Mouse (Mus musculus) neural tube, embryonic 13.5 days (tissue): ENCODE data around the gene Hnmt. TPM values are rescaled to one million over a fixed set of nuclear protein-coding genes. Genes with fewer than 3 reads are reported as not detected.
"Not testable (repeated sequence)": the region's sequence is repeated elsewhere in the genome, so short reads cannot be mapped to it uniquely, and the experiment has no call there.

Source experiments
- ATAC-seq: fragments of 200-750 bp; cut with Nextera tagmentation; 2 replicates; pipeline ENCODE4 v1.8.0; 2017; ENCODE audit warnings: low read depth, mild to moderate bottlenecking, moderate TSS enrichment, moderate library complexity
- H3K27ac ChIP-seq: fragments of 300-500 bp; sonication (generic); replicated peaks from 2 replicates; pipeline ENCODE4 v1.5.1; 2015; ENCODE audit warnings: moderate library complexity, mild to moderate bottlenecking, inconsistent platforms
- H3K27me3 ChIP-seq: fragments of 300-500 bp; sonication (generic); 2 replicates; pipeline ENCODE4 v1.6.1; 2015; ENCODE audit warnings: mild to moderate bottlenecking, inconsistent platforms
- H3K36me3 ChIP-seq: fragments of 300-500 bp; sonication (generic); 2 replicates; pipeline ENCODE4 v1.6.1; 2015; ENCODE audit warnings: mild to moderate bottlenecking, inconsistent platforms
- H3K4me1 ChIP-seq: fragments of 300-500 bp; sonication (generic); replicated peaks from 2 replicates; pipeline ENCODE4 v1.6.1; 2015; ENCODE audit warnings: inconsistent platforms
- H3K4me2 ChIP-seq: fragments of 300-500 bp; sonication (generic); 2 replicates; pipeline ENCODE4 v1.6.1; 2015; ENCODE audit warnings: inconsistent platforms, mild to moderate bottlenecking, moderate library complexity
- H3K4me3 ChIP-seq: fragments of 300-500 bp; sonication (generic); 2 replicates; pipeline ENCODE4 v1.5.1; 2015; ENCODE audit warnings: mild to moderate bottlenecking, inconsistent platforms
- H3K9ac ChIP-seq: fragments of 300-500 bp; sonication (generic); 2 replicates; pipeline ENCODE4 v1.6.1; 2015; ENCODE audit warnings: moderate library complexity, mild to moderate bottlenecking, inconsistent platforms
- H3K9me3 ChIP-seq: fragments of 300-500 bp; sonication (generic); 2 replicates; pipeline ENCODE4 v1.6.1; 2016; ENCODE audit warnings: inconsistent platforms
- WGBS: fragments of 180-500 bp; shearing (Covaris S2); methylation state at CpG from one replicate; pipeline ENCODE4 v1.1.7; 2015; 5-methylcytosine and 5-hydroxymethylcytosine counted together
- polyA plus RNA-seq: library from polyadenylated mRNA; unstranded; fragments of >200 nt; fragmentation: Nextera tagmentation; extraction: Ambion mirVana; gene quantifications from 2 replicates; pipeline ENCODE4 v1.2.1, GENCODE M21; 2015

The Hnmt gene
- polyA plus RNA-seq, 1 experiment from 2014 or later = 3.8 TPM

GRCm38 (mm10) chr2:23998836-23999235 is 50.4 kb downstream of the Hnmt start:
- no peak for ATAC-seq
- 87% methylated on average over 4 of the region's 4 CpGs for WGBS
- Histone ChIP-seq H3K4me1 (no peaks in the 10 kb centered on the region), H3K4me2 (no peak overlapping the region), H3K9ac (no peak overlapping the region), H3K36me3 (no peaks in the 10 kb centered on the region), H3K4me3 (no peak overlapping the region), H3K9me3 (no peaks in the 10 kb centered on the region), H3K27ac (no peak overlapping the region), H3K27me3 (no peaks in the 10 kb centered on the region)

GRCm38 (mm10) chr2:23996830-23997229 is 52.4 kb downstream of the Hnmt start:
- Histone ChIP-seq H3K27me3 (no peaks in the 10 kb centered on the region), H3K27ac (no peak overlapping the region), H3K4me1 (no peaks in the 10 kb centered on the region), H3K9ac (no peak overlapping the region), H3K9me3 (no peaks in the 10 kb centered on the region), H3K36me3 (no peaks in the 10 kb centered on the region), H3K4me3 (no peak overlapping the region), H3K4me2 (no peak overlapping the region)
- WGBS = 75% methylated on average over 2 of the region's 2 CpGs
- ATAC-seq = no peak

GRCm38 (mm10) chr2:23990034-23990573 is 59.1 kb downstream of the Hnmt start:
- not testable (repeated sequence) for H3K36me3 ChIP-seq, H3K27me3 ChIP-seq, H3K9ac ChIP-seq, H3K4me1 ChIP-seq, H3K4me2 ChIP-seq, ATAC-seq, H3K27ac ChIP-seq, H3K4me3 ChIP-seq, H3K9me3 ChIP-seq
- 86% methylated on average over 9 of the region's 9 CpGs for WGBS

- H3K9me3 ChIP-seq = no peaks in the 10 kb centered on the region
- H3K27ac ChIP-seq = no peak overlapping the region
- ATAC-seq = 0 out of 2 replicates have a peak, but pooled peaks have one; percentile 43
Observed at GRCm38 (mm10) chr2:23987283-23987682, 61.9 kb downstream of the Hnmt start.

GRCm38 (mm10) chr2:23983343-23983742 is 65.9 kb downstream of the Hnmt start:
- H3K27ac ChIP-seq = no peak overlapping the region
- H3K4me3 ChIP-seq = no peak overlapping the region
- no peak overlapping the region for H3K4me2 ChIP-seq
- no peak overlapping the region for H3K9ac ChIP-seq
- no peaks in the 10 kb centered on the region for H3K27me3 ChIP-seq
- no peaks in the 10 kb centered on the region for H3K4me1 ChIP-seq
- no peaks in the 10 kb centered on the region for H3K36me3 ChIP-seq
- no peaks in the 10 kb centered on the region for H3K9me3 ChIP-seq
- no peak for ATAC-seq

More at GRCm38 (mm10) chr2:23987283-23987682, 61.9 kb downstream of the Hnmt start:
- H3K36me3 ChIP-seq = no peaks in the 10 kb centered on the region
- H3K4me2 ChIP-seq = no peak overlapping the region
- H3K4me1 ChIP-seq = no peaks in the 10 kb centered on the region
- no peak overlapping the region for H3K9ac ChIP-seq
- H3K27me3 ChIP-seq = no peaks in the 10 kb centered on the region
- H3K4me3 ChIP-seq = no peak overlapping the region

- Histone ChIP-seq H3K9me3 (no peaks in the 10 kb centered on the region), H3K27me3 (no peaks in the 10 kb centered on the region), H3K4me2 (no peak overlapping the region), H3K36me3 (no peaks in the 10 kb centered on the region), H3K27ac (no peak overlapping the region), H3K4me1 (no peaks in the 10 kb centered on the region), H3K9ac (no peak overlapping the region), H3K4me3 (no peak overlapping the region)
- WGBS = 64% methylated on average over 1 of the region's 1 CpGs
- no peak for ATAC-seq
Observed at GRCm38 (mm10) chr2:23982860-23983259, 66.3 kb downstream of the Hnmt start.

- not testable (repeated sequence) for H3K9ac ChIP-seq, H3K36me3 ChIP-seq, H3K9me3 ChIP-seq, H3K4me1 ChIP-seq, H3K4me2 ChIP-seq, ATAC-seq, H3K27ac ChIP-seq, H3K4me3 ChIP-seq, H3K27me3 ChIP-seq
- 95% methylated on average over 15 of the region's 15 CpGs for WGBS
Observed at GRCm38 (mm10) chr2:23960659-23961274, 88.4 kb downstream of the Hnmt start.

Other genes with a start within 250 kb of the Hnmt start
- gene Tbpl2, start 47.2 kb upstream of the Hnmt start, polyA plus RNA-seq = not detected in 2 replicates
- not detected in 2 replicates for gene Il1f8, start 103.8 kb upstream of the Hnmt start, polyA plus RNA-seq
- not detected in 2 replicates for gene Il1f9, start 137.1 kb upstream of the Hnmt start, polyA plus RNA-seq
- not detected in 2 replicates for gene Il1f6, start 166.0 kb upstream of the Hnmt start, polyA plus RNA-seq
- not detected in 2 replicates for gene Il1f5, start 227.6 kb upstream of the Hnmt start, polyA plus RNA-seq
- not detected in 2 replicates for gene Il1f10, start 241.8 kb upstream of the Hnmt start, polyA plus RNA-seq